Mouse (Mus musculus): ENCODE data around the gene Ndufa7.
"Not testable (repeated sequence)": the region's sequence is repeated elsewhere in the genome, so short reads cannot be mapped to it uniquely, and the experiment has no call there.

GRCm38 (mm10) chr17:33875797-33876196, 51.4 kb downstream of the Ndufa7 start:
- peak; percentile 45 for TF ChIP-seq CTCF (IDR thresholded peaks at IDR 0.05; ENCODE audit: low read depth, low read length)
- not testable (repeated sequence) for TF ChIP-seq POLR2A (IDR thresholded peaks at IDR 0.05; ENCODE audit: insufficient read depth, low read length)

Data from ES-Bruce4 (cell line).